Mouse (Mus musculus): ENCODE results near the gene Ern1.
"Not testable (repeated sequence)": the region's sequence is repeated elsewhere in the genome, so short reads cannot be mapped to it uniquely, and the experiment has no call there.

Ern1 gene

DNA sequence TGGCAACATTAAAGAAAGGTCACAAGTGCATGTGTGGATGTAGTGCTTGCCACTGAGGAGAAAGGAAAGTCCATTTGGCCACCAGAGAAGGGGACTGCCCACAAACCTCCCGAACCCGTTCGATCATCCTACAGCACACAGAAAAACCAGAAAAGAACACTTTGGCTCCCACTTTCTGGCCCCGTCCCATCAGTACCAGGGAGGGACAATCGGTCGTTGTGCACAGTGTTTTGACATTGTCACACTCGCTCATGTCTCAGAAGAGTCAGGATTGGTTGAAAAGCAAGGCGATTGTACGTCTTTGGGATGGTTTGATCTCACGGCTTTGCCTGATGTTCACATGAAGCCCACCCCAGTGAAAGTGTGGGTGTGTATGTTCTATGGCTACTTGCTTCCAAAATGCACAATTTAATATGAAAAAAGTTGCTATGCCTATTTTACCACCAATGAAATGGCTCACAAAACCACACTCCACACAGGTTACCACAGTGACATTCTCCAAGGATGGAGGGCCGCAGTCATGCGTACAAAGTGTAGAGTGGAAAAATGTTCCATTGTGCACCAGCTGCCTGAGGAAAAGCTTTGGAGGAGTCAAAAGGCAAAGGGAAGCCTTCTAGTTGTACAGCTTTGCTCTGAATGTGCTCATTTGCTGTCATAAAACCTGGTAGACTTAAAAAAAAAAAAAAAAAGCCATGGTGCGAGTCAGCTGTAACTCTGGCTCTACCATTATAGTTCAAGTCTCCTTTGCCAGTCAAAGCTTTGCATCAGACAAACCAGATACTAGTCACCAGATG lies 15.2 kb upstream of the Ern1 start:
- no peak for DNase-seq

- DNase-seq = no peak
Measured at GRCm38 (mm10) chr11:106502159-106502505, 14.5 kb upstream of the Ern1 start.

- peak; percentile 83 for DNase-seq
Measured at GRCm38 (mm10) chr11:106501308-106502158, 13.9 kb upstream of the Ern1 start.

DNA sequence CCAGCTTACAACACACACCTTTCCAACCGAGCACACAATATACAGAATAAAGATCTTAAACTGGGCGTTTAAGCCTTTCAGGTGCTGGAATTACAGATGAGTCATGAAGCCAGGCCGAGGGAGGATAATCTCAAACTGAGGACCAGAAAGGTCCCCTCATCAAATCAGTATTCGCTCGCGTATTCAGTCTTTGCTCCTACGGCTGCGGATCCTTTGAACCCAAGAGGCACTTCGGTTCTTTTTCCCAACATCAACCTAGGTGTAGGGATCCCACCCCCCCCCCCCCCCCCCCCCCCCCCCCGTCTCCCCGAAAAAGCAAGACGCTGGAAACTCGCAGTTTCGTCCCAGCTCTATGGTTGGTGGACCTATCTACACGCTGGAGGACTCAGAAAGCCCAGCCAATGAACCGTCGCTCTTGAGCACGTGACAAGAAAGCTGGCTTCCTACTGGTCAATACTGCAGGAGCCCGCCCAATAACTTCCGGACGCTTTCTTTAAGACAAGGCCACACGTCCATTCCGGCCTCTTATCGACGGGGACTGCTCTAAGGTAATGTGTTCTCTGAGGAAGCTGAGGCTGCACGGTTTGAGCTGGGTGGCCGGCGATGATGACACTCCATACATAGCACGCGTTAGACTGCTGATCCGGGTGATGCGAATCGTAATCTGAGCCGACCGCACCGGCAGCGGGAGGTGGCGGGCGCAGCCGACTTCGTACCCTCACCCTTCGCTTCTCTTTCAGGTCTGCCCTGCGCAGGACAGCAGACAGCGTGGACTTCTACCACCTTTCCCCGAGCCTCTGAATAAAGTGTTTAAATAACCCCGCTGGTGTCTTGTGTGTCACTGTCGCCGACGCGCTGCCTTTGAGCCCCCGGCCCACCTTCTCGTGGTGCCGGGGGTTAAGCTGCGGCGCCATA lies 13.0 kb upstream of the Ern1 start:
- peak; percentile 99 for DNase-seq

- DNase-seq = no peak
Measured at GRCm38 (mm10) chr11:106498739-106499379, 11.2 kb upstream of the Ern1 start.

DNA sequence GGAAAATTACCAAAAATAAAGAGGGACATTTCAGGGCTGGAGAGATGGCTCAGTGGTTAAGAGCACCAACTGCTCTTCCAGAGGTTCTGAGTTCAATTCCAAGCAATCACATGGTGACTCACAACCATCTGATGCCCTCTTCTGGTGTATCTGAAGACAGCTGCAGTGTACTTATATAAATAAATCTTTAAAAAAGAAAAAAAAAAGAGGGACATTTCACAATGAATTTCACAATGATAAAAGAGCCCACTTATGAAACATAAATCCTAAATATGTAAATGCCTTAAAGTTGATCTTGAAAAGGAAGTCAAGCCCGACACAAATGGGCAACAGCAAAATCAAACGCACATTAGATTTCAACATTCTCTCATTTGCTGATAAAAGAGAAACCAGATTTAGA lies 10.3 kb upstream of the Ern1 start:
- DNase-seq = no peak

DNA sequence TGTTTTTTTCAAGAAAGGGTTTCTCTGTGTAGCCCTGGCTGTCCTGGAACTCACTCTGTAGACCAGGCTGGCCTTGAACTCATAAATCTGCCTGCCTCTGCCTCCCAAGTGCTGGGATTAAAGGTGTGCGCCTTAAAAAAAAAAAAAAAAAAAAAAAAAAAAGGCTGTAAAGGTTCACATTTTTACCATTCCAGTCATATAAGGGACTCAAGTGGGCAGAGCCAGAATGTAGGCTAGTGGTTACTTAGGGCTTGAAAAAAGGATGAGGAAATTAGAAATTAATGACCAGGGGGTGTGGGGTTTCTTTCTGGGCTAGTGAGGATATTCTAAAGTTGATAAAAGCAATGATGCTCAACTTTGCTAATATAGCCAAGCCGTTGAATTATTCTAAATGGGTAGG lies 9.4 kb upstream of the Ern1 start:
- not testable (repeated sequence) for DNase-seq

DNA sequence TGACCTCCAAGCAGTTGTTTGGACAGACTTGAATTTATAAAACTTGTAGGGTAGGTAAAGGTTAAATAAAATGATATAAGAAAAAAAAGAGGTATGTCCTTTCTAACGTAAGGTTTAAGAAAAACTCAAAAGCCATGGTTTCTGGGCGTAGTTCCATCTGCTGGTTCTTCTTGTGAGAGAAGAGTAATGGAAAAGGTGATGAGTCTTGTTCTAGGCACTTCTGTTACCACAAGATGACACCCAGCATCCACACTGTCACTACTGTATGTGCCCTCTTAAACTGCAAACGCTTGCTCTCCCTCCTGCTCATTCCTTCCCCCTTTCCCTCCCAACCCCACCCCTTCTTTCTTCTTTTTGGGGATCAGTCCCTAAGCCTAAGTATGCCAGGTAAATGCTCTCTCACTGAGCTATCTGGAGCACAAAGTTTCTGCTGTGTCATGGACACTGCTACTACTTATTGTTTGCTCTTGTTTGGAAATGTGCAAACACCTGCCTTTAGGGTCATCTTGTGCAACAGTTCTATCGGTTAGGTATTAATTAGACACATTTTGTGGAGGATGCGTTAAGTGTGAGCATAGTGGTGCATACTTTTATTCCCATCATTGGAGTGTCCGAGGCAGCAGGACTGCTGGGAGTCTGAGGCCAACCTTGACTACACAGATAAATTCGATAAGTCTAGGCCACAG lies 5.5 kb upstream of the Ern1 start:
- no peak for DNase-seq

- peak; percentile 87 for DNase-seq
Measured at GRCm38 (mm10) chr11:106491393-106491792, 3.7 kb upstream of the Ern1 start.

DNA sequence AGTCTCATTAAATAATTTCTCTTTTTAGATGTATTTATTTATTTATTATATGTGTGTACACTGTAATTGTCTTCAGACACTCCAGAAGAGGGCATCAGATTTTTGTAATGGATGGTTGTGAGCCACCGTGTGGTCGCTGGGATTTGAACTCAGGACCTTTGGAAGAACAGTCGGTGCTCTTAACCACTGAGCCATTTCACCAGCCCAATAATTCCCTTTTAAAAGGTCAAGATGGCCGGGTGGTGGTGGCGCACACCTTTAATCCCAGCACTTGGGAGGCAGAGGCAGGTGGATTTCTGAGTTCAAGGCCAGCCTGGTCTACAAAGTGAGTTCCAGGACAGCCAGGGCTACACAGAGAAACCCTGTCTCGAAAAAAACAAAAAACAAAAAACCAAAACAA lies 2.9 kb upstream of the Ern1 start:
- not testable (repeated sequence) for DNase-seq

GRCm38 (mm10) chr11:106490057-106490456 lies 2.4 kb upstream of the Ern1 start:
- DNase-seq = no peak

DNA sequence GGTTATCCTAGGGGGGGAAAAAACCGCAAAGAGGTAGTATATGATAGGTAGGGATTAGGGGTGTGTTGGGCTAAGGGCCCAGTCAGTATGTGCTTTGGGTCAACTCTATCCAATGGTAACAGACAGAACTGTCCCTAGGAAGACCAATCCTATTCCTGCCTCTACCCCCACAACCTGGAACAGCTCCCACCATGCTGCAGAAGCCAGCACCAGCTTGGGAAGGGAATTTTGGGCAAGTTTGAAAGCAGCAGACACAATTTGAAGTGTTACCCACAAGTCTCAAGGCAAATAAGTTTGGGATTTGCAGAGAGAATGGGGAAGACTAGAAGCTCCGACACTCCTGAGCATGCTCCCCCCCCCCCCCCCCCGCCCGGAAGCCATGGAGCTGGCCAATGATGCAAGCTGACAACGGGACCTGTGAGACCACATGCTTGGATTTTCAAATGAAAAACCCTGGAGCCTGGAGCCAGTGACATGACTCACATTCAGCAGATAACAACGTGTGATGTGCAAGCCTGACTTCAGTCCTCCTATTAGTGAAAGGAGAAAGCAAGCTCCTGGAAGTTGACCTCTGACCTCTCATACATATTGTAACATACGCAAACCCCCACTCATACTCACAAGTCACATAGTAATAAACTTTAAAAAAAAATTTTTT lies 1.5 kb upstream of the Ern1 start:
- no peak for DNase-seq

DNA sequence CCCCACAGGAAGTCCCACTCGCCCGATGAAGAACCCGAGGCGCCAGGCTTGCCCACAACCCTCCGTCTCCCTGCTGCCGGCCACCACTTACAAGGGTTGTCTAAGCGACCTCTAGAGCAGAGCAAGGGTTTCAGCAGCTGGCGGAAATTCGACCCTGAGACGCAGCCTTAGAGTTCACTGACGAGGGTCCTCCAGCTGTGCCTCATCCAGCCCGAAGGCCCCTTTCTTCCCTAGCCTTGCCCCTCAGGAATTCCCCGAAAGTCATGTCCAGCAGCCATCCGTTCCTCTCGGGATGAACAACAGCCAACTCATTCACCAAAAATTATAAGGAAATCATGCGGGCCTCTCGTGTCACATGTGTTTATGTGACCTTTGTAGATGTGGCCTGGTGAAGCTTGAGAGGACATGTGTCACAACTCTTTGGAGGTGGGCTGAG lies 492 bp upstream of the Ern1 start:
- no peak for DNase-seq

GRCm38 (mm10) chr11:106486866-106487732 lies 553 bp downstream of the Ern1 start:
- peak; percentile 52 for DNase-seq

DNA sequence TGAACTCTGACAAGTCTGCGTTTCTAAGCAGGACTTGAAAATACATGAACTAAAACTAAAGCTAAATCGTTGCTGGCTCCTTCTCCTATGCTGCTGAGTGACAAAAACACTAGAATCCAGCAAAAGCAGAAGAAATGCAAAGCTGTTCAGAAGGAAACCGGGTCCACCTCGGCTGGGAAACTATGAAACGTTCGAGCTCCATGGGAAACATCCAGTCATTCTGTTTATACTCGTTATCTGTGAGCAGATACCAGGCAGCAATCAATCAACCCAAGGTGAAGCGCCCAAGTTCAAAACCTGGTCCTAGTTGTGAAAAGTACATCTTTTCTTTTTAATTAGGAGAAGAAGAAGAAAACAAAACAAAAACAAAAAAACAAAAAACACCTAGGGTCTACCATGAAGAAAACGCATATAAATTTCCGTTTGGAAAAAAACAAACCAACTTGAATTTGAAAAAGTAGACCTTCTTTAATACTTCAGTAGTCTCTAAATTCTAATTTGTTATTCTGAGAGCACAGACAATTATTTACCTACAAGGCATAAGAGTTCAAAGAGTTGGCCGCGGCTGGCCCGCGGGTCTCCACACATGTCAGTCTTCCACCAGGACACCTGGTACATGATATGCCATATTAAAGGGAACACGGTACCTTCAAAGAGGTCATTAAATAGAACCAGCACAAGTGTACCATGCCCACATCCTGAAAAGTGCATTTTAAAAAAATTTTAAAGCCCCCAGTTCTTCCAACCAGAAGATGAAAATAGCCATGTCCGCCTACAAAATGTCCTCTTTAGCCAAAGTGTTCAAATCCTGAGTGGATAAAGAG lies 1.4 kb downstream of the Ern1 start:
- DNase-seq = no peak

- DNase-seq = no peak
Measured at GRCm38 (mm10) chr11:106485611-106486010, 2.0 kb downstream of the Ern1 start.

- no peak for DNase-seq
Measured at GRCm38 (mm10) chr11:106484875-106485274, 2.8 kb downstream of the Ern1 start.

GRCm38 (mm10) chr11:106482867-106483266 lies 4.8 kb downstream of the Ern1 start:
- DNase-seq = no peak

GRCm38 (mm10) chr11:106481651-106482050 lies 6.0 kb downstream of the Ern1 start:
- DNase-seq = no peak

GRCm38 (mm10) chr11:106480530-106480885 lies 7.1 kb downstream of the Ern1 start:
- no peak for DNase-seq

All from kidney, adult 9 months (tissue).